Mouse (Mus musculus): ENCODE measurements around the gene F2rl1.

DNA sequence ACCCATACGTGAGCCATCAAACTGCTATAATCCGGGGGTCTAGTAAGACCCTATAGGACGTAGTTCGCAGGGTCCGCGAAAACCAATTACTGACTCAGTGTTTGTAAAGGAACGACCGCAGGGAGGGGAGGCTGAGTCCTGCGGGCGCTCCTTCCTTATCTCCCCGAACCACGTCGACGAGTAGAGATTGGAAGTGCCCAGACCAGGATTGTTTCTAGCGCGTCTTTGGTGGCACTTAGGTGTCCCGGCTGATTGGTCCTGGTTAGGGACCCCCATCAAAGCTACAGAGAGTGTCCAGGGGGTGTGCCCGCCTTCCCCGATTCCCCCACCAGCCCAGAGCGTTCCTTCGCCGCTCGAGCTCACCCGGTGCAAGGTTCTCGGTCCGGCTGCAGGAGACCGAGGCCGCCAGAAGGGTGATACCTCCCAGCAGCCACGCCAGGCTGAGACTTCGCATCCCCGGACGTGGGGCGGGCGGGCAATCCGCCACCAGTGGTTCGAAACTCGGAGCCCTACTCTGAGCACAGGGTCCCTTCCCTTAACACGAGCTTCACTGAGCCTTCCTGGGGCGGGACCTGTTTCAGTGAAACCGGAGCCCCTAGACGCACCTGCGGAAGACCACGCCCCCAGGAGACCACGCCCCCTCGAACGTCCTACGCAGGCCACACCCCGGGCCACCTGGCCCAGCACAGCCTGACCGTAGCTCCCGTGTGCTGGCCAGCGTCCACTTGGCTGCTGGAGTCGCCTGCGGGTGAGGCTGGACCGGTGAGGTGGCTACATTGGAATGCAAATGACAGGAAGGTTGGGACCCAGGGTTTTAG lies at the start of gene F2rl1:
- TF ChIP-seq POLR2A (IDR thresholded peaks at IDR 0.05; ENCODE audit: extremely low read depth, insufficient read depth, low read length) (no peak), CTCF (IDR thresholded peaks at IDR 0.05; ENCODE audit: extremely low read depth, insufficient read depth, low read length) (no peak)
